ENCODE assay signal across 24 mouse cellular contexts in genomic region chr2:11231118-11231517, GRCm38 (mm10). TPM values are rescaled to one million over a fixed set of nuclear protein-coding genes. Genes with fewer than 3 reads are reported as not detected.
DNase-seq lines count a peak whose midpoint lies in the region; ATAC-seq and TF ChIP-seq lines count a peak whose summit lies in the region.
"Had no signal": no experiment of that assay in that cellular context is flagged by ENCODE, and none has a peak within 500 bp of the region (broad histone marks: within the 10 kb centered on the region; RNA-seq: fewer than 3 reads in every experiment).

No protein-coding gene starts in this region.

- H3K9ac ChIP-seq in MEL (ENCODE audit: control insufficient read depth, low read depth, low read length, poor library complexity, severe bottlenecking): no peak overlapping the region
- H3K9ac ChIP-seq: embryonic facial prominence, embryonic 12.5 days; embryonic facial prominence, embryonic 15.5 days; forebrain, postnatal 0 days; heart, embryonic 12.5 days; heart, embryonic 15.5 days; hindbrain, embryonic 15.5 days had no signal

- peaks cover 4 to 8% of the 10 kb centered on the region in 2 experiments; a peak in 3 of 4 replicates for H3K4me1 ChIP-seq in MEL (ENCODE audit: control insufficient read depth in 1 of 2, insufficient read depth in 2 of 2, low read length in 2 of 2)
- no peaks in the 10 kb centered on the region for H3K4me1 ChIP-seq in embryonic facial prominence, embryonic 10.5 days
- H3K4me1 ChIP-seq: embryonic facial prominence, embryonic 12.5 days; embryonic facial prominence, embryonic 15.5 days; heart, embryonic 12.5 days; heart, embryonic 15.5 days; hindbrain, embryonic 15.5 days had no signal

- 70% methylated on average over 3 of the region's 3 CpGs for WGBS in embryonic facial prominence, embryonic 10.5 days

- no peak for TF ChIP-seq RAD21 in MEL (IDR thresholded peaks at IDR 0.05; ENCODE audit: low read depth, low read length)

- H3K79me2 ChIP-seq in MEL (ENCODE audit: control insufficient read depth, insufficient read depth, low read length, poor library complexity): no peaks in the 10 kb centered on the region

- no peak for TF ChIP-seq POLR2A in MEL (IDR thresholded peaks at IDR 0.05; ENCODE audit: control insufficient read depth in 1 of 2, insufficient read depth in 1 of 2, low read depth in 1 of 2, low read length in 2 of 2, poor library complexity in 1 of 2)

- no peak for TF ChIP-seq CTCF in MEL (IDR thresholded peaks at IDR 0.05 in 2 of 3, conservative IDR thresholded peaks at IDR 0.05 in 1 of 3; ENCODE audit: control insufficient read depth in 1 of 3, insufficient read depth in 1 of 3, low read depth in 2 of 3, low read length in 3 of 3, poor library complexity in 1 of 3, severe bottlenecking in 1 of 3)

- H3K27me3 ChIP-seq in MEL (ENCODE audit: control insufficient read depth in 1 of 2, insufficient read depth in 2 of 2, low read length in 2 of 2): no peaks in the 10 kb centered on the region
- no peaks in the 10 kb centered on the region for H3K27me3 ChIP-seq in embryonic facial prominence, embryonic 10.5 days (replicated peaks; ENCODE audit: low read depth, poor library complexity, severe bottlenecking)
- H3K27me3 ChIP-seq: embryonic facial prominence, embryonic 12.5 days; embryonic facial prominence, embryonic 15.5 days; heart, embryonic 12.5 days; heart, embryonic 15.5 days; hindbrain, embryonic 15.5 days had no signal

- no peak for TF ChIP-seq EP300 in MEL (IDR thresholded peaks at IDR 0.05; ENCODE audit: low read depth in 1 of 2, low read length in 2 of 2)

- H3K4me3 ChIP-seq in MEL (ENCODE audit: control insufficient read depth in 1 of 2, insufficient read depth in 1 of 2, low read depth in 2 of 2, low read length in 2 of 2): no peak overlapping the region
- H3K4me3 ChIP-seq in embryonic facial prominence, embryonic 10.5 days: no peak overlapping the region
- H3K4me3 ChIP-seq: embryonic facial prominence, embryonic 12.5 days; embryonic facial prominence, embryonic 15.5 days; gastrocnemius, adult 2 months; heart, embryonic 12.5 days; heart, embryonic 15.5 days; hindbrain, embryonic 15.5 days had no signal

- H3K9me3 ChIP-seq in MEL (replicated peaks; ENCODE audit: insufficient read depth, low read length): no peaks in the 10 kb centered on the region
- no peaks in the 10 kb centered on the region for H3K9me3 ChIP-seq in embryonic facial prominence, embryonic 10.5 days
- H3K9me3 ChIP-seq: embryonic facial prominence, embryonic 12.5 days; embryonic facial prominence, embryonic 15.5 days; heart, embryonic 12.5 days; heart, embryonic 15.5 days; hindbrain, embryonic 15.5 days had no signal

- DNase-seq in heart, adult 11 months: peak; percentile 74
- DNase-seq in heart, postnatal 4 days: no peak
- no peak for DNase-seq in MEL (ENCODE audit: low read depth, low spot score)
- no peak for DNase-seq in embryonic facial prominence, embryonic 10.5 days (ENCODE audit: low spot score)
- DNase-seq in lung, postnatal 14 days: no peak
- DNase-seq: adrenal gland, adult 2 months; adrenal gland, postnatal 25 days; cerebellum, adult 11-12 months; cerebellum, adult 8-10 months; cerebellum, postnatal 10 days; cerebellum, postnatal 36 days; forebrain, postnatal 0 days; gastrocnemius, adult 2 months; gastrocnemius, postnatal 14 days; heart, adult 18-20 months; heart, postnatal 10 days; heart, postnatal 36 days had no signal

- H3K36me3 ChIP-seq in MEL (ENCODE audit: control insufficient read depth in 1 of 2, insufficient read depth in 2 of 2, low read length in 2 of 2): peaks cover 0 to 8% of the 10 kb centered on the region in 2 experiments; a peak in 2 of 4 replicates
- no peaks in the 10 kb centered on the region for H3K36me3 ChIP-seq in embryonic facial prominence, embryonic 10.5 days (replicated peaks)
- H3K36me3 ChIP-seq: embryonic facial prominence, embryonic 12.5 days; embryonic facial prominence, embryonic 15.5 days; heart, embryonic 12.5 days; heart, embryonic 15.5 days; hindbrain, embryonic 15.5 days had no signal

- H3K27ac ChIP-seq in MEL (ENCODE audit: control insufficient read depth, low read depth, low read length): no peak overlapping the region
- H3K27ac ChIP-seq in embryonic facial prominence, embryonic 10.5 days (replicated peaks): no peak overlapping the region
- H3K27ac ChIP-seq: embryonic facial prominence, embryonic 12.5 days; embryonic facial prominence, embryonic 15.5 days; gastrocnemius, adult 2 months; heart, embryonic 15.5 days; hindbrain, embryonic 15.5 days had no signal

- ATAC-seq in megakaryocyte progenitor cell, adult 5-6 weeks (replicated peaks; ENCODE audit: poor library complexity): peak; percentile 32
- ATAC-seq: forebrain, embryonic 14.5 days; forebrain, postnatal 0 days had no signal

TF ChIP-seq in MEL, 35 proteins besides CTCF, POLR2A, EP300 and RAD21:
- peak; percentile 78; the same call in 1 of the 2 replicates for TF ChIP-seq BHLHE40 (IDR thresholded peaks at IDR 0.05; ENCODE audit: borderline replicate concordance, low read depth, low read length)
- no peak for TF ChIP-seq ZMIZ1 (IDR thresholded peaks at IDR 0.05; ENCODE audit: low read depth, low read length)
- peak; percentile 34; the same call in 1 of the 2 replicates for TF ChIP-seq TAL1 (IDR thresholded peaks at IDR 0.05; ENCODE audit: low read length)

RNA-seq across cellular contexts. Expression of gene Prkcq, which starts 59.2 kb away (rescaled TPM):
- 1 to 10 TPM; 1.2 to 1.7 TPM for total RNA-seq in heart, postnatal 4 days (2021)
- total RNA-seq in MEL (2012; rRNA removed): 0.07 and 0.12 TPM in 2 replicates
- under 1 TPM in 1 of 2 experiments, not detected in 1; 0.19 TPM for polyA plus RNA-seq in MEL (2012; ENCODE audit: insufficient read depth in 1 of 2, insufficient read length in 2 of 2, low read depth in 1 of 2, low replicate concordance in 2 of 2, missing spikeins in 1 of 2)
- 0.34 and 4.0 TPM in 2 replicates for total RNA-seq in megakaryocyte progenitor cell, adult 5-6 weeks (2015)
- 1.2 and 1.8 TPM in 2 replicates for total RNA-seq in megakaryocyte progenitor cell, adult 5-6 weeks (2017)
- 1.6 and 1.9 TPM in 2 replicates for polyA plus RNA-seq in embryonic facial prominence, embryonic 10.5 days (2016; fragmentation: Nextera tagmentation; extraction: Ambion mirVana)
